Mouse (Mus musculus): Measurements from ENCODE around the gene Bcorl1.
"Not testable (repeated sequence)": the region's sequence is repeated elsewhere in the genome, so short reads cannot be mapped to it uniquely, and the experiment has no call there.

Gene Bcorl1

GRCm38 (mm10) chrX:48399994-48400393 lies 58.8 kb downstream of the Bcorl1 start:
- no peak for DNase-seq (ENCODE audit: low spot score)

GRCm38 (mm10) chrX:48405141-48405540 lies 64.0 kb downstream of the Bcorl1 start:
- DNase-seq (ENCODE audit: low spot score) = no peak

DNA sequence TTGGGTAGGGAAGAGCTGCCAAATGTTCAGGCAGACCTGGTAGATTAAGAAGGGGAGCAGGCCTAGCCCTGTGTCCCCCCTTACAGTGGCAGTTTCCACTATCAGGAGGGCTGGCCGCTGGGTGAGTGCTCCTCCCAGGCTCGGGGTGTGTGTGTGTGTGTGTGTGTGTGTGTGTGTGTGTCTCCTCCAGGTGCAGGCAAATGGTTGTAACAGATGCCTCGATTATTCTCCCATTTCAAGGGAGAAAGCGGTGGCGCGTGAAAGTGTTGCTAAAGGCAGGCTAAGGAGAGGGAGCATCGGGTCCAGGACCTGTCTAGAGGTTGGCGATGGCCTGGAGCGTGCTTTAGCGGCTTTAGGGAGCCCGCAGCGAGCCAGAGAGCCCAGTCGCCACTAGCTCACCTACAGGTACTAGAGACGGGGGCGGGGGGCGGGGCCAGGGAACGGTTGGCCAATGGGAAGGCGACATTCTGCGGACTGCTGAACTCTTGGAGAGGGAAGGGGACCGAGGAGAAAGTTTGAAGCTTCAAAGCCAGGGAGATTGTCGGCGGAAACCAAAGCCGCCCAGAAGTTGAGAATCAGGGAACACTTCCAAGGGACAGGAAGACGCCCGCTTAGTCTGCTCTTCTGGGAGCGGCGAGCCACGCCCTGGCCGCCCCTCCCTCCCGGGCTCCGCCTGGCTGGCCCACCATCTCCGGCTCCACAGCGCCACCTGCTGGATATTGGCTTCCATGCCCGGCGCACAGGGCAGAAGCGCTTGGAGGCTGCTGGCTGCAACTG lies 68.6 kb downstream of the Bcorl1 start:
- peak; percentile 80 for DNase-seq (ENCODE audit: low spot score)

- no peak for DNase-seq (ENCODE audit: low spot score)
Observed at GRCm38 (mm10) chrX:48410388-48410776, 69.2 kb downstream of the Bcorl1 start.

DNA sequence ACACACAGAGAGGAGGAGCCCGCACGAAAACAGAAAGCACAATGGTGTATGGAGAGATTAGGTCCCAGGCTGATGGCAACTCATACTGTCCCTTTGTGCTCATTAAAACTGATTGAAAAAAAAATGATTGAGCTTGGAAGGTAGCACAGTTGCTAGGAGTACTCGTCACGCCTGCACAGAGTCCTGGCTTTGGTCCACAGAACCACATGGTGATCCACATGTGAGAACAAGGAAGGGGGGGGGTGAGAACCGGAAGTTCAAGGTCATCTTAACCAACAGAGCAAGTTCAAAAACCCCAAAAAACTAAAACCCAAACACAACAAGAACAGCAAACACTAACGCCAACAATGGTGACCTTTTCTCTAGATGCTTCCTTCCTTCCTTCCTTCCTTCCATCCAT lies 71.5 kb downstream of the Bcorl1 start:
- no peak for DNase-seq (ENCODE audit: low spot score)

DNA sequence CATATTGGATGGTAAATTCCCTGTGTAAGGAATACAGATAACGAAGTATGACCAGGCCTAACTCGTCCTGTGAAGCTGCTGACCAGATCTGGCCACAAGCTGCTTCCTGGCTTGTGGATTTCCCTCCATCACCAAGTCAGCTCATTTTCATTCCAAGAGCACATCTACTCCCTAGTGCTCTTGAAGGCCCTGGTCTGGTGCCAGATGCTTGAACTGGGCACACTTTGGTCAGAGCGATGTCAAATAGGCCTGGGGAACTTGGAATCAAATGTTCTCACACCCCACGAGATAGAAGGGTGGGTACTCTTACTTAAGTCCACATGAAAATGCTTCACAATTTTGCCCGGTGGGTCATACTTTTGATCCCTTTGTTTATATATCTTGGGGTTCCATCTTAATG lies 73.1 kb downstream of the Bcorl1 start:
- DNase-seq (ENCODE audit: low spot score) = no peak

GRCm38 (mm10) chrX:48418417-48418816 lies 77.3 kb downstream of the Bcorl1 start:
- DNase-seq (ENCODE audit: low spot score) = no peak

- DNase-seq (ENCODE audit: low spot score) = peak; percentile 78
Observed at GRCm38 (mm10) chrX:48422986-48423385, 81.8 kb downstream of the Bcorl1 start.

DNA sequence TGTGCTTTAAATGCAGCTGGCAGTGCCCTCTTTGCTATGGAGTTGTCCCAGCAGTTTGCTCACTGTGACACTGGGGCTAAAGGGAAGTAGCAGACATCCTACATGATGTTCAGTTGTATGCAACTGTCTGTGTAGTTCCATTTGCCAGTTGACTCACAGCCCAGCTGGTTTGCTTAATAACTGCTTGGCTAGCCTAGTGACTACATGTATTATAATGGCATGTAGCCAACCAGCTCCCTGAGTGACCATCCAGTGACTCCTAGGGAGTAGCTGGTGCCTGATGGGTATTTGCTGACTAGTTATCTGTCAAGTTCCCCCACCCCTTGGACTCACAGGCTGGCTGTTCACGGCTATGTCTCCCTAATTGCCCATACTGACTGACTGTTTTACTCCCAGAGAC lies 82.5 kb downstream of the Bcorl1 start:
- no peak for DNase-seq (ENCODE audit: low spot score)

DNA sequence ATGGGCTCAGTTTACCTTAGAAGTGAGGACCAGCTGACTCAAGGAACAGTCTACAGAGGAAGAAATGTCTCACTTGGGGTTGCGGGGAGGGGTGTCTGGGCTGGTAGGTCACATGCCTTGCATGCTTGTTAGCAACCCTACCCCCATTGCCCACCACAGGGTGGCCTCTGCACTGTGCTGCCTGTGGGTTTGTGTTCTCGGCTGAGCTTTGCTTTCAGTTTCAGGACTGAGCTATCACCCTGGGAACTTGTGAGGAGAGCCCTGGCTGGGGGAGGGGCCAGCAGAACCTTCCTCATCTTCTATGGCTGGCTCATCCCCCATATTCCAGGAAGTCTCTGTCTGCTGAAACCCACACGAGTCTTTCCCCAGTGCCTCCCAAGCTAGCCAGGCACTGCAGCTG lies 83.4 kb downstream of the Bcorl1 start:
- DNase-seq (ENCODE audit: low spot score) = peak; percentile 24

DNA sequence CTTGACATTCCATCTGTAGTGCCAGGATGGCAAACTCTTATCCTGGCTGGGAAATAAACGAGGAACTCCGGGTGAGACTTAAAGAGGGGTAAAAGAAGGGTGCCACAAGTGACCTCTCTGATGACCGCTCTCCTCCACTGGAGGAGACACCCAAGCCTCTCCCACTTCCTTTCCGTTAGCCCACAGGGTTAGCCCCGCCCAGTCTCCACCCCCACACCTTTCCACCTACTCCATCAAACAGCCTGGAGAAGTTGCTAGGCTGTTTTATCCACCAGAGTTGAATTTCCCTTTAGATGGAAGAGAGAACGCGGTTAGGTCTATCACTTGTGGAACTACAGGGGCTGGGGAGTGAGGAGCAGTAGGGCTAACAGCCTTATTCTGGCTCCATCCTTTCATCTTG lies 84.1 kb downstream of the Bcorl1 start:
- no peak for DNase-seq (ENCODE audit: low spot score)

GRCm38 (mm10) chrX:48428241-48428640 lies 87.1 kb downstream of the Bcorl1 start:
- no peak for DNase-seq (ENCODE audit: low spot score)

DNA sequence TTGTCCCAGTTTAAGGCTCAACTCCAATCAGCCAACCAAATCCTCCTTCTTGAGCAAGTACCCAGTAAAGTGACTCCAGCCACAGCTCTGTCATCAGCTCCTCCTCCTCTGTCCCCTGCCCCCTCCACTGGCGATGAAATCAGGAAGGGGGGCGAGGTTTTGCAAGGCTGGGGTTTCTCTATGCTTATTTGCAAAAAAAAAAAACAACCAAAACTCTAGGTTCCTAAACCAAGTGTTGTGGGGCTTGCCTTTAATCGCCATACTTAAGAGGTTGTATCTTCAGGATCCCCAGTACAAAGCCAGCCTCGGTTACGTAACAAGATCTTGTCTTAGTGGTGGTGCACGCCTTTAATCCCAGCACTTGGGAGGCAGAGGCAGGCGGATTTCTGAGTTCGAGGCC lies 87.5 kb downstream of the Bcorl1 start:
- no peak for DNase-seq (ENCODE audit: low spot score)

DNA sequence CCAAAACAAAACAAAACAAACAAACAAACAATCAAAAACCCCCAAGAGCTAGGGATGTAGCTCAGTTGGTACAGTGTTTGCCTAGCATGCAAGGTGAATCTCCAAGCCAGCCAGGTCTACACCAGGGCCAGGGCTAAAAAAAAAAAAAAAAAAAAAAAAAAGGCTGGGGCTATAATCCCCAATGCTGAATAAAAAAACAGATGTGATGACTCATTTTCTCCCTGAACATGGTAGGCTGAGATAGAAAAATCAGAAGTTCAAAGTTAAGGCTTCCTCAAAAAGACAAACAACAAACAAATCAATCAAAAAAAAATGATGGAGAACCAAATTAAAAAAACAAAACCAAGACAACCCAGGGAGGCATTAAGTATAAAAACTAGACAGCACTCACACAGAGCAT lies 87.9 kb downstream of the Bcorl1 start:
- DNase-seq (ENCODE audit: low spot score) = no peak

GRCm38 (mm10) chrX:48429538-48429937 lies 88.4 kb downstream of the Bcorl1 start:
- no peak for DNase-seq (ENCODE audit: low spot score)

- DNase-seq (ENCODE audit: low spot score) = no peak
Observed at GRCm38 (mm10) chrX:48432599-48433526, 91.7 kb downstream of the Bcorl1 start.

- no peak for DNase-seq (ENCODE audit: low spot score)
Observed at GRCm38 (mm10) chrX:48433527-48433899, 92.4 kb downstream of the Bcorl1 start.

DNA sequence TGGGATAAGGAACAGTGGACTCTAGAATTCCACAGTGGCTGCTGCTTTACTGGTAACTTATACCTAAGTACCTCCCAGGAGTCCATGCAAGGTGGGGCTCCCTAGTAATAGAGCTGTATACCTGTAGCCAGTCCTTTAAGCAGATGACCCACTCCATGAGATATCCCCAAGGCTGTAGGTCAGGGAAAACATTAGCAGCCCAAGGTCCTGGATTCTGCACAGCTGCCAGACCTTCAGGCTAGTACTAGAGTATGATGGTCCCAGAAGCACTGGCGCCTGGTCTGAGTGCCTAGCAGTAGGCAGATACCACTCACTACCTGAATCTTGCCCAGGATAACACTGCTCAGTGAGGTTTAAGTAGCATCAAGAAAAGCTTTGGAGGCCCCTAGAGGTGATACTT lies 93.1 kb downstream of the Bcorl1 start:
- no peak for DNase-seq (ENCODE audit: low spot score)

DNA sequence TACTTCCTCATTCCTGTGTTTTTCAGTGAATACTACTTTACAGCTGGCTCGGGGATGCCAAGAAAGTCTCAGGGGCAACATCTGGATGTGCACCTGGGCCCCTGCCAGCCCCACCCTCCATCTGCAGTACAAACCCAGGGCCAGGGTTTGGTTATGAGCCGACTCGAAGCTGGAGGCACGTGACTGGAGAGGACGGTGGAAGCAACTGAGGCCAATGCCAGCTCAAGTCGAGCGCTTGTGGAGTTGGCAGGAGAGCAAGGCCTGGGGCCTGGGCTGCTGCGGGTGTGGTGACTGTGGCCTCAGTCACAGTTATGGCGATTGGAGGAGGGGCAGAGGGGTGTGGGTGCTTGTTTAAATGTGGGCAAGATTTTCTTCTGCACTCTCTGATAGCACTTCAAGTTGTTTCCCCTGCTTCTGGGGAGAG lies 94.3 kb downstream of the Bcorl1 start:
- DNase-seq (ENCODE audit: low spot score) = no peak

GRCm38 (mm10) chrX:48436082-48436481 lies 94.9 kb downstream of the Bcorl1 start:
- not testable (repeated sequence) for DNase-seq (ENCODE audit: low spot score)

GRCm38 (mm10) chrX:48439036-48439435 lies 97.9 kb downstream of the Bcorl1 start:
- no peak for DNase-seq (ENCODE audit: low spot score)

DNA sequence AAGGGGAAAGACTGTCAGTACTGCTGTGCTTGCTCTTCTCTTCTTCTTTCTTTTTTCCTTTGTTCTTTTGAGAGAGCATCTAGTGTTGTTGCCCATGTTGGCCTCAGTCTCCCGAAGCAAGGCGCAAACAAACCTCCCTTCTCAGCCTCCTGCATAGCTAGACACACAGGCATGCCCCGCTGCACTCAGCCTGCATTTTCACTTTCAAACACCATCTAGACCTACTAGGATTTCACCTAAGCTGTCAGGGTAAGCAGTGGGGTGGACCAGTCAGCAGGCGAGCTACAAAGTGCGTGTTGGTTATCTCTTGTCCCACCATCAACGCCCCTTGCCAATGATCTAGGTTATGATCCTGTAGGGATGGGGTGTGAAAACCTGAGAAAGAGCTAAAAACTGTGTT lies 100.4 kb downstream of the Bcorl1 start:
- no peak for DNase-seq (ENCODE audit: low spot score)

DNA sequence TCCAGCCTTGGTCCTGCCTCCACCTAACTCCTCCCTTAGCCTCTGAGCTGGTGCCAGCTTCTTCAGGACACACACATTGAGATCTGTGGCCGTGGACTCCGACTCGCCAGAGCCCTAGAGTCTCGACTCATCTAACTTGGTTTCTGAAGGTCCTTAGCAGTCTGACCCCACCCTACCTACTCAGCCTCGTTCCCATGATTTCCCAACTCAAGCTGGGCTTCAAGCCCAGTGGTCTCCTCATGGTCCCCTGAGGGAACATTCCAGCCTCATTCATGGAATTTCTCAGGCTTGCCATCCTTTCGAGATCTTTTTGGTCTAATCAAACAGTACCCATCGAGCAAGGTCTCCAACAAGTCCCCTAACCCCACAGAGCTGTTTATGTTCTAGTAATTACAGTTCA lies 100.8 kb downstream of the Bcorl1 start:
- no peak for DNase-seq (ENCODE audit: low spot score)
